Mouse (Mus musculus) kidney, adult 8-10 months (tissue): Measurements from ENCODE around the gene Kcnb1.
A peak's percentile ranks its signal among the peaks of the same experiment; 100 is the strongest.
"Not testable (repeated sequence)": the region's sequence is repeated elsewhere in the genome, so short reads cannot be mapped to it uniquely, and the experiment has no call there.

ENCODE experiments used
- DNase-seq, 2 experiments: peaks; one replicate each; pipeline ENCODE4 v3.0.0; 2022

The Kcnb1 gene

GRCm38 (mm10) chr2:167190076-167190399 is at the start of gene Kcnb1:
Gene Kcnb1, minus strand, starts transcription at chr2:167190155.
- peak; percentile 24 to 62 for DNase-seq

DNA sequence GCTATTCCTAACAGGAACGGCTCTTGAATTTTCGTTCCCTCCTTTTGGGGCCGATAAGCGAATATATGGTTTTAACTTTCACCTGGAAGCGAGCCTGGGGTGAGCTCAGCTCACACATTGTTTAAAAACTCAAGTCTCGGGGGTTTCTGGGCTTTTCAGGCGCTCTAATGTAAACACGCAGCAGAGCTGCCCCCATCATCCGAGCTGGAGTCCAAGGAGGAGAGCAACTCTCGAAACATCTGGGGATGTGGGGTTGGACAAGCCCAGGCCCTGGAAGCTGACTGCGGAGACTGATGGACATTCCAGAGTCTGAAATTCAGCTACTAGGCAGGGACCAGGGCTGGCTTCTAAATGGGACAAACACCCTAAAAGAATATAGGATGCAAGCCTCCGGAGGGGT is 49.3 kb upstream of the Kcnb1 start:
- DNase-seq: no peak

DNA sequence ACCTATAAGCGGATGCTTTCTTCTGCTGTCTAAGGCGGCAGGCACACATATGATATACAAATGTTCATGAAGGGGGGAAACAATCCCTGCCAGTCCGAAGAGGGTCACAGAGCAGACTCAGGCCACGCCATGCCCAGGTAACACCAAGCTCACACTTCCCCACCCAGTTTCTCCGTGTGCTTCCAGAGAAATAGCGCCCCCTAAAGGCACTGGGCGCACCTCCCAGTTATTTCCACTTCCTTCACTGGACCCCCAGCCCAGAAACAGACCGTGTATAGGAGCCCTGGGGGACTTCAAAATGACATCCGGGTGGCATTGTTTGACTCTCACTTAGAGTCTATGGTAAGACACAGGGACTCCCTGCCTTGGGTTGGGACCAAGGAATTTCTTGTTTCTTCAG is 47.3 kb upstream of the Kcnb1 start:
- no peak for DNase-seq

DNA sequence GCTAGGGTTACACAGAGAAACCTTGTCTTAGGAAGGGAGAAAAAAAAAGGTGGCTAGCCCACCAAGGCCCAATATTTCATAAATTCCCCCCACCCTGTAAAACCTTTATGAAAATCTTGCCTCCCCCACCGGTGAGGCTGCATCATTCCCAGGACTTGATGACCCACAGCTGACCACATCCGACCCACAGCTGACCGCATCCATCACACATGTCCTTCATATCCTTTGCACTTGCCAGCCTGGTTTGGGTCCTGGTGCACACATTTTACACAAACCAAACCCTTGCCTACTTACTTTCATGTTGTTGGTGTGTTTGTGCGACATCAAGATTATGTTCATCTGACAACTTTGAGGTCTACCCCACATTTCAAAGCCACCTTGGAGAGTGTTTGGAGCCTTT is 46.2 kb upstream of the Kcnb1 start:
- DNase-seq: no peak

DNA sequence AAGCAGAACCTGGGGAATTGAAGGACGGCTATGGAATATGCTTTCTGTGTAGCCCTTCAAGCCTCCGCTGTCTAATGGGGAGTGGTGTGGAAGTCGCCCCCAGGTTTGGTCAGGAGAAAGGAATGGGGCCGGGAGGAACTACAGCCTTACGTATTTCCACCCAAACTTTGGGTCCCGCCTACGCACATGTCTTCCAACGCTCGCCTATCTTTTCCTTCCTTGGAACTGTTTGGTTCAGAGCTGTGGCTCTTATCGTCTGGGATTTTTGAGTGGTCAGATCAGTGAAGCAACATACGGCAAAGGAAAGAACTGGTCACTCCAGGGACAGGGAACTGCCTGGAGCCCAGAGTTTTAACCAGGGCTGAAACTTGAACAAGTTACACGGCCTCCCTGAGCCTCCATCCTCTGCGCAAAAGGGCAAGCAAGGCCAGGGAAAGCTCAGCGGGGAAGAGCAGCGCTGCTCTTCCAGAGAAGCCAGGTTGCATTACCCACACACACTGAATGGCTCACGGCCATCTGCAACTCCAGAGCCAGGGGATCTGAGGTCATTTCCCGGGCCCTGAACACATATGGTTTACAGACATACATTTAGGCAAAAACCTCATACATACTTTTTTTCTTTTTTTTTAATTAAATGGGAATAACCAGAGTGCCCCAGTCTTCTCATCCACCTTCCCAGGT is 45.5 kb upstream of the Kcnb1 start:
- no peak for DNase-seq

GRCm38 (mm10) chr2:167233771-167234170 is 43.8 kb upstream of the Kcnb1 start:
- DNase-seq: no peak

DNA sequence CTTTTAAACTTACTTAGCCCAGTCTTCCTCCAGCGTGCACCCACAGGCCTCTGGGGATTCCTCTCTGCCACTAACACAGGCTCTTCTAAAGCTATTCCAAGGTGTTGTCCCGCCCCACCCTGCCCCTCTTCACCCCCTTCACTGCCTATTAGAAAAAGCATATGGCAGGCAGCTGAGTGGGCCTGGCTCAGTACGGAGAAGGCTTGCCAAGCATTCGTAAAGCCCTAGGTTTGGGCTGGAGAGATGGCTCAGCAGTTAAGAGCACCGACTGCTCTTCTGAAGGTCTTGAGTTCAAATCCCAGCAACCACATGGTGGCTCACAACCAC is 43.0 kb upstream of the Kcnb1 start:
- DNase-seq: no peak

- DNase-seq: peak; percentile 67 to 73
Measured at GRCm38 (mm10) chr2:167232132-167233008, 42.4 kb upstream of the Kcnb1 start.

- no peak for DNase-seq
Measured at GRCm38 (mm10) chr2:167230554-167230953, 40.6 kb upstream of the Kcnb1 start.

DNA sequence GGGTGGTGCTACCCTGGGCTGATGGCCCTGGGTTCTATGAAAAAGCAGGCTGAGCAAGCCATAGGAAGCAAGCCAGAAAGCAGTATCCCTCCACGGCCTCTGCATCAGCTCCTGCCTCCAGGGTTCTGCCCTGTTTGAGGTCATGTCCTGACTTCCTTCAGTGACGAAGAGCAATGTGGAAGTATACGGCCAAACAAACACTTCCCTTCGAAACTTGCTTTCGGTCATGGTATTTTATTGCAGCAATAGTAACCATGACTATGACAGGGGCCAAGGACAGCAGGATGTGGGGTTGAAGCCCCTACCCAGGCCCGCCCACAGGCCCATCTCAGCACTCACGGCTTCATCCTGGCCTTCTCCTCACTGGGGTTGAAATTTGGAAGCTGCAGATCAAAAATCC is 35.0 kb upstream of the Kcnb1 start:
- no peak for DNase-seq

- no peak for DNase-seq
Measured at GRCm38 (mm10) chr2:167224194-167224593, 34.2 kb upstream of the Kcnb1 start.

GRCm38 (mm10) chr2:167222152-167222551 is 32.2 kb upstream of the Kcnb1 start:
- DNase-seq: peak; percentile 61 to 86

GRCm38 (mm10) chr2:167221159-167221845 is 31.3 kb upstream of the Kcnb1 start:
- no peak for DNase-seq

- no peak for DNase-seq
Measured at GRCm38 (mm10) chr2:167220736-167221135, 30.8 kb upstream of the Kcnb1 start.

DNA sequence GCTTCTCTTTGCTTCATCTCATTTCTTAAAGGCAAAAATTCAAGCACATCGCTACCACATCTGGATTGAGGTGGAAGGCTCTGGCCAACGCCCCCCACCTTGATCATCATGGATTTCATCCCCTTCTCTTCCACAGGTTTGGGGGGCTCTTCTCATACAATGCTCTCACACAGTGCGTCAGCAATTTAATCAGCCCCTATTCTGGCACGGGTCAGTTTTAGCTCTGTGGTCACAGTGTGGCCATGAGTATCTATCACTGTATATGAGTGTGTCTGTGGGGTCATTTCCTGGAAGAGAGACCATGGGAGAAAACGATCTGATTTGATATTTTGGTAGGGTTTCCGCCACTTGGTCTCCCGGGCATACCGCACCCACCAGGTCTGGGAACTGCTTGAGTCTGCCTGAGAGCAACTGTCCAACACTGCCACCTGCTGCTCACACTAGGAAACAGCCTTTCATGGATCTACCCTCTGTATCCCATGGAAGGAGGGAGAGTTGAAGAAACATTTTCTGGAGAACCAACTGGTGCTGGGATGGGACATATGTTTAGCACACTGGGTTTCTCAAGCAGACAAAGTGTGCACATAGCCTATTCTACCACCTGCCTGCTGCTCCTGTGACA is 29.3 kb upstream of the Kcnb1 start:
- DNase-seq: peak; percentile 75 to 87

DNA sequence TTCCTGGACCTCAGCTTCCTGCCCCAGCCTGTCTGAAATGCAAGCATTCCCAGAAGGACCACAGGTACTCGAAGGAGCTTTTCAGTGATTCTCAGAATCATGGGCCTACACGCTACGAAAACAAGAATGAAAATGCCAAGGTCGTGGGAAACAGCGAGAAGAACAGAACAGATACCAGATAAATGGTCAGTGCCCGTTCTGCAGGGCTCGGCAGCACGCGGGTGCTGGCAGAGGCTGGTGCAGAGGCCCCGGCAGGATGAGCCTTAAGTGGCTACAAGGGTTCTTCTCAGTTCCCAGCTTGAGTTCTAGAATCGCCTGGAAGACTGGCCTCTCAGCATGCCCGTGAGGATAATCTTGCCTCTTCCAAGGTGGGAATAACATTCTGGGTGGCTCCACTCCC is 23.7 kb upstream of the Kcnb1 start:
- DNase-seq: no peak

- no peak for DNase-seq
Measured at GRCm38 (mm10) chr2:167213076-167213475, 23.1 kb upstream of the Kcnb1 start.

- DNase-seq: no peak
Measured at GRCm38 (mm10) chr2:167212551-167212950, 22.6 kb upstream of the Kcnb1 start.

- DNase-seq: no peak
Measured at GRCm38 (mm10) chr2:167212089-167212488, 22.1 kb upstream of the Kcnb1 start.

DNA sequence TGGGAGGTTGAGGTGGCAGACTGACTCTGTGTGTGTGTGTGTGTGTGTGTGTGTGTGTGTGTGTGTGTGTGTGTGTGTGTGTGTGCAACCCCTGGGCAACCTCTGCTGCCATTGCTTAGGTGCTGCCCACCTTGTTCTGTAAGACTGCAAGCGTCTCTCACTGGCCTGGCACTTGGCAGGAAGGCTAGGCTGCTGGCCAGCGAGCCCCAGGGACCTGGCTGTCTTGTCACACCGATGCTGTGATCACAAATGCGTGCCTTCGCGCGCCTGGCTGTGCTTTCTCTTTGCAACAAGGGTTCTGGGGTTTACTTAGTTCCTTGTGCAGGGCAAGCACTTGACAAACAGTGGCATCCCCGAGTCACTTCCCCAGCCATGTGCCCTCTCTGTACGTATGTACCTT is 19.9 kb upstream of the Kcnb1 start:
- DNase-seq: no peak

DNA sequence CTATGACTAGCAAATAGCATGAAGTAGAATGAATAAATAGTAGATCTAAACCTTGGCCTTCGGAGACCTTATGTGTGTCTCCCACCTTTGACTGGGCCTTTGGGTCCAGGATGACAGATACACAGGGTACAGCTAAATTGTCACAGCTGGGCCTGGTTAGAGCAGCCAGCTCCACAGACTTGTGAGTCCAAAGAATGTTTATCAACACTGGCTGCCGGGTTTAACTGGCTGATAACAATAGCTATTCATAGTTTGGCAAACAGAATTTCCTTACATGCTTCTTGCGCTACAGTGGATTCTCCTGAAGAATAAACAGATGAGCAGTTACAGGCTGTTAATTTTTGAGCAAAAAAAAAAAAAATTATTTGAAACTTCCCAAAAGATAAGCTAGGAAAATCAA is 19.0 kb upstream of the Kcnb1 start:
- DNase-seq: no peak

DNA sequence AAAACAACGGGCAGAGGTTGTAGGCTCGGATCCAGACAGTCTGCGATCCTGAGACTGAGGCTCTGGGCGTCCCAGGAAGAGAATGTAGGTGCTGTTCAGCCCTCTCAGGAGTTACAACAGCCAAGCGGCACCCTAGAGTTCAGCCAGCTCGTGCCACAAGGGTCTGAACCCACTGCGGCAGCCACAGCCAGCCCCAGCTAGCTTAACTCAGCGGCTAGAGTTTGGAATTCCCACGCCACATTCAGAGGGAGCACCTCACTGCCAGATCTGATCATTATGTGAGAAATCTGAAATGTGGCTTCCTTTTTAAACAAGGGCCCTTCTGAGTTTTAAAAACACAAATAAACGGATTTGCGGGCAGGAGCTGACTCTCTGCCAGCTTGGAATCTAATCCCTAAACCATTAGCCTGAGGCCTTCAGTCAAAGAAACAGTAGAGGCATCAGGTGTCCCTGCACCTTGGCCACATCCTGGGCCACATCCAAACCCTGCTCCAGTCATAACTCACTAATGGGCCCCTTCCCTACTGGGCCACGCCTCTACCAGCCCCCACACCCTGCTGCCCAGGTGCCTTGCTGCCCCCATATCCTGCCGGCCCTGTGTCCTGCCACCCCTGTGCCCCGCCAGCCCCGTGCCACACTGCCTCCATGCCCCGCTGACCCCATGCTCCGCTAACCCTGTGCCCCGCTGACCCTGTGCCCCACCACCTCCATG is 16.1 kb upstream of the Kcnb1 start:
- DNase-seq: no peak

- not testable (repeated sequence) for DNase-seq
Measured at GRCm38 (mm10) chr2:167204686-167205085, 14.7 kb upstream of the Kcnb1 start.
